17 mouse cellular contexts compared by ENCODE assay signal in genomic region chr2:166074322-166074721, GRCm38 (mm10).
DNase-seq lines count a peak whose midpoint lies in the region; ATAC-seq and TF ChIP-seq lines count a peak whose summit lies in the region.
"Had no signal": no experiment of that assay in that cellular context is flagged by ENCODE, and none has a peak within 500 bp of the region (broad histone marks: within the 10 kb centered on the region; RNA-seq: fewer than 3 reads in every experiment).

No protein-coding gene starts in this region.

- no peak overlapping the region for H3K4me2 ChIP-seq in embryonic facial prominence, embryonic 12.5 days (replicated peaks)
- H3K4me2 ChIP-seq in stomach, embryonic 16.5 days (ENCODE audit: low read depth, low read length): no peak overlapping the region
- no peak overlapping the region for H3K4me2 ChIP-seq in liver, embryonic 12.5 days

- no peak for DNase-seq in gastrocnemius, adult 2 months
- no peak for DNase-seq in gastrocnemius, adult 8-10 months (ENCODE audit: low spot score in 2 of 2)
- DNase-seq in kidney, postnatal 36 days: peak; percentile 36 to 38
- no peak for DNase-seq in kidney, postnatal 14 days
- no peak for DNase-seq in layer of hippocampus, adult 9-11 months
- DNase-seq: adrenal gland, postnatal 25 days; cerebellum, postnatal 14 days; forebrain, postnatal 0 days; gastrocnemius, postnatal 25 days; kidney, postnatal 25 days; layer of hippocampus, postnatal 36 days; lung, adult 2 months; thymus, adult 2 months had no signal

- peak overlapping the region; percentile 54 for H3K27ac ChIP-seq in gastrocnemius, adult 2 months
- H3K27ac ChIP-seq in embryonic facial prominence, embryonic 12.5 days: peak overlapping the region; percentile 5; the same call in 1 of the 2 replicates
- peak overlapping the region; percentile 51 for H3K27ac ChIP-seq in stomach, embryonic 16.5 days (ENCODE audit: low read length)
- H3K27ac ChIP-seq in liver, embryonic 12.5 days: no peak overlapping the region

- no peak overlapping the region for H3K4me3 ChIP-seq in gastrocnemius, adult 2 months
- no peak overlapping the region for H3K4me3 ChIP-seq in embryonic facial prominence, embryonic 12.5 days
- no peak overlapping the region for H3K4me3 ChIP-seq in stomach, embryonic 16.5 days (replicated peaks; ENCODE audit: low read length)
- H3K4me3 ChIP-seq in liver, embryonic 12.5 days: no peak overlapping the region

- no peak for ATAC-seq in embryonic facial prominence, embryonic 12.5 days (ENCODE audit: insufficient number of reproducible peaks, insufficient read depth, low FRiP score, low TSS enrichment)
- ATAC-seq in stomach, embryonic 16.5 days (ENCODE audit: insufficient read depth, low FRiP score): no peak
- ATAC-seq in liver, embryonic 12.5 days: no peak
- ATAC-seq: forebrain, postnatal 0 days; inflammation-experienced regulatory T-cells, adult 6 months had no signal

- H3K4me1 ChIP-seq in embryonic facial prominence, embryonic 12.5 days: no peaks in the 10 kb centered on the region
- H3K4me1 ChIP-seq in stomach, embryonic 16.5 days (ENCODE audit: control insufficient read depth, insufficient read depth, low read length): no peaks in the 10 kb centered on the region; the same call in 1 of the 2 replicates
- peaks cover under 1% of the 10 kb centered on the region; the same call in 1 of the 2 replicates for H3K4me1 ChIP-seq in liver, embryonic 12.5 days

- WGBS in embryonic facial prominence, embryonic 12.5 days: 59% methylated on average over 6 of the region's 6 CpGs
- WGBS in stomach, embryonic 16.5 days: 59% methylated on average over 6 of the region's 6 CpGs
- 56% methylated on average over 6 of the region's 6 CpGs for WGBS in liver, embryonic 12.5 days (ENCODE audit: insufficient replicate concordance)

- intact Hi-C loops in gastrocnemius, adult 2 months (cut with DNase I): no loop called here

- TF ChIP-seq CTCF in gastrocnemius, adult 2 months (IDR thresholded peaks at IDR 0.05): no peak

- no peaks in the 10 kb centered on the region for H3K9me3 ChIP-seq in embryonic facial prominence, embryonic 12.5 days
- no peaks in the 10 kb centered on the region for H3K9me3 ChIP-seq in stomach, embryonic 16.5 days (replicated peaks; ENCODE audit: control insufficient read depth, low read length)
- H3K9me3 ChIP-seq in liver, embryonic 12.5 days (replicated peaks): no peaks in the 10 kb centered on the region

- no peak overlapping the region for H3K9ac ChIP-seq in embryonic facial prominence, embryonic 12.5 days
- no peak overlapping the region for H3K9ac ChIP-seq in stomach, embryonic 16.5 days (ENCODE audit: low read length)
- H3K9ac ChIP-seq in liver, embryonic 12.5 days: no peak overlapping the region
- H3K9ac ChIP-seq: forebrain, postnatal 0 days had no signal

- peaks cover 66% of the 10 kb centered on the region for H3K36me3 ChIP-seq in embryonic facial prominence, embryonic 12.5 days
- H3K36me3 ChIP-seq in stomach, embryonic 16.5 days (ENCODE audit: control insufficient read depth, insufficient read depth, low read length): peaks cover 15% of the 10 kb centered on the region
- peaks cover 28% of the 10 kb centered on the region for H3K36me3 ChIP-seq in liver, embryonic 12.5 days

- no peaks in the 10 kb centered on the region for H3K27me3 ChIP-seq in embryonic facial prominence, embryonic 12.5 days
- H3K27me3 ChIP-seq in stomach, embryonic 16.5 days (ENCODE audit: control insufficient read depth, insufficient read depth, low read length): no peaks in the 10 kb centered on the region
- H3K27me3 ChIP-seq in liver, embryonic 12.5 days (replicated peaks): no peaks in the 10 kb centered on the region

Comparison
In these comparisons a context has a peak if more than half of its experiments do, and no peak if none do; other contexts are left out.
1. DNase-seq: peak in kidney, postnatal 36 days (2 of 2); none in gastrocnemius, adult 2 months (single experiment), gastrocnemius, adult 8-10 months (0 of 2), kidney, postnatal 14 days (single experiment) and layer of hippocampus, adult 9-11 months (single experiment).